Mouse (Mus musculus): ENCODE measurements at regions not wholly inside any gene's neighbourhood (a gene's known extent, or its start where the extent isn't known, plus 50 kb on each side); places are given as distances from the start of the nearest gene placed in this dataset.

DNA sequence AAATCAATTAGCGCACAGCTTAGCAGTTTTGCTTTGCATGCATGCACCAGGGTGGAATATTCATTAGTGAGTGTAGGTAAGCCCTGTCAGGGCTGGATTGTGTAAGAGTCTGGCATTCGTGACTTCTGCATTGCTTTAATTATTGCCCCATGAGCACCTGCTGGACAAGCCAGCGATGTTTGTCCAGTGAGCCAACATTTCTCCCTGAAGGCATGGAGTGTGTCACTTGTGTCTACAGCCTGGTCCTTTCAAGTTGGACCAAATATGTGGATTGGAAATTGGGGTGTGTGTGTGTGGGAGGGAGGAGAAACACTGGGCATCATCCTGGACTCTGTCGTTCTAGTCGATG, 115.9 kb downstream of the Evx1 start:
- DNase-seq (ENCODE audit: low spot score in 2 of 2), result no peak

DNA sequence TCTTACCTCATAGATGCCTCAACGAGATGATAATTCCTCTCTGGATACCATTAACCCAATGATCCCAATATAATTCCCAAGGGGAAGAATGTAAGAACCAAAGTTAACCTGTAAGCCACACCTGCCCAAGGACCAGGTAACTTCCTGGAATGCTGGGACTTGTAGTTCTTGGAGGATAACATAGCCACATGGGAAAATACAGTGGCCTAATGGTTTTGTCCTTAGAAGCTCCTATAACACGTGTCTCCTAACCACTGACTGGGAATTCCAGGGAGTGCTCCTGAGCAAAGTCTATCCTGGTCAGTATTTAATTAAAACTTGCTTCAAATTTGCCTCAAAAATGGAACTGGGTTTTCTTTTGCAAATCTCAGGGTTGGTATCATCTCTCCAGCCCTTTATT, 119.9 kb downstream of the Evx1 start:
- DNase-seq (ENCODE audit: low spot score in 2 of 2), result no peak

DNA sequence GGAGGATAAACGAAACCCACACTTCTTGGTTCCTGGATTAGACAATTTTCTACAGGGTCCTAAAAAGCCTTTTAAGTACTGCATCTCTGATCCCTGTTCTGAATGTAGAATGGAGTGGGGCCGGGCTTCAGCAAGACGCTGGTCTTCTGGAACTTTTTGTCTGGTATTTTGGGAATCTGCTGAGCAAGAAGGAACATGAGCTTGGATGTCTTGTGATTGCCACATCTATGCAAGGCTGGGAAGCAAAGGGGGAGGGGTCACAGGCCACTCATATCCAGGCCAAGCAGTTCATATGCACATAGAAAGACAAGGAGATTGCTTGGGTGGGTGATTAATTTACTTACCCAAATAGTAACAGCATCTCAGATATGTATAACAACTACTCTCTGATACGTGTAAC, 121.5 kb downstream of the Evx1 start:
- no peak for DNase-seq (ENCODE audit: low spot score in 2 of 2)

DNA sequence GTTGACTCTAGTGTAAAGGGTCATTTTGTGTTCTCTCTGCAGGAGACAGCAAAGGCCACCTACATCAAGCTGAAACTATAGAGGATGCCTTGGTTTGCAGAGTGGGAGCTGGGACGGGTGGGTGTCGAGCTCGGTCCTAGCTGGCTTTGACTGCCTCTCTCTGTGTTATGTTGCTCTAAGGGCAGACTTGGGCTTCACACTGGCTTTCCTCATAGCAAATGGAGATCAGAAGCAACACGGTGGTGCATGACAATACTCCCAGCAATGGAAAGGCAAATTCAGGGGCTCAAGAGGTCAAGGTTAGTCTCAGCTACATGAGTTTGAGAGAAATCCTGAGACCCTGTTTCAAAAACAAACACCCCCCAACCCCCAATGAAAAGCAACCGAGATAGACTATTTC, 122.1 kb downstream of the Evx1 start:
- no peak for DNase-seq (ENCODE audit: low spot score in 2 of 2)

DNA sequence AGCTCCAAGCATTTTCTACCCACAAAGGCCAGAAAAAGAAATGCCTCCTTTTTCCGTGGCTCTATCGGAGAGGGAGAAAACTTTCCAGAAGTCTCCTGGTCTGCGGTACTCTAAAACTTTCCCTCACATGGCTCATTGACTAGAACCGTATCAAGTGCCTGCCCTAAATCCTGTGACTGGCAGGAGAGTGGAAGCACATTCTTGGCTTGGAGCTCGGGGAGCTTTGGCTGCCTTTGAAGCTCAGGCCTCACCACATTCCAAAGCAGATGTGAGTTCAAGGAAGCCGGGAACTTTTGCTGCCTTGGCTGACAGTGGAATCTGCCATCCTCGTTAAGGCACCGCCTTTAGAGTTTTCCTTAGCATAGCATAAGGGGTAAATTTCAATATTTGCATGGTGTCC, 125.1 kb downstream of the Evx1 start:
- DNase-seq (ENCODE audit: low spot score in 2 of 2), result no peak

DNA sequence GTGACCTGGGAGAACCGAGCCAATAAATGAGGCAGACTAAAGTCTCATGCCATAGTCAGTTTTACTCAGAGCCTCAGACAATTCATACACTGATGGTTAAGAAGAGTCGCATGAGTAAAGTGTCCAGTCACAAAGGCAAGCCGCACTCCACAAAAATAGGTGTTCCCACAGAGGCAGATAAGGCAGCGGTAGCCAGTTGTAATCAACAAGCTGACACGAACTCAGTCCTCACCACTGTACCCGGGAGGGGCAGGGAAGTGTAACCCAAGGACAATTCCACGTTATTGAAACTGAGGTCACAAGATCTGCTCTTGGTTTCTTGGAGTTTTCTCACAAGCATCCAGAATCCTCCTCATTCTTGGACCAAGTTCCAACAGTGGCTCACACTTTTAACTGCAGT, 125.9 kb downstream of the Evx1 start:
- no peak for DNase-seq (ENCODE audit: low spot score in 2 of 2)

DNA sequence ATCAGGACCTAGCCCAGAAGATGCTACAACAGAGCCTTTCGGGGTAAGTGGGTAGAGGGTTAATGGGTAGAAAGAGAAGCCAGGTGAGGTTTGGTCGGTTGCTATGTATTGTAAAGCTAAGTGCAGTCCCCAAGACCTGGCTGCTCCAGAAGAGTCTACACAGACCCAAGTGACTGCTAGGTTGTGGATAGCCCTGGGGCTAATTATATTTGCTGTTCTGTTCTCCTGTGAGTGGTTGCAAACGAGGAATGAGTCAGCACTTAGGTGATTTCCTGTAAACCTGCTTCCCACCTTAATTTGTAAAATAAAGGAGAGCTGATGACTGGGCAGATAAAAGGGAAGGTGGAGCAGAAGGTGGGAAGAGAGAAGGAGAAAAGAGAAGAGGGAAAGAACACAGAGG, 126.9 kb downstream of the Evx1 start:
- DNase-seq (ENCODE audit: low spot score in 2 of 2), result no peak

DNA sequence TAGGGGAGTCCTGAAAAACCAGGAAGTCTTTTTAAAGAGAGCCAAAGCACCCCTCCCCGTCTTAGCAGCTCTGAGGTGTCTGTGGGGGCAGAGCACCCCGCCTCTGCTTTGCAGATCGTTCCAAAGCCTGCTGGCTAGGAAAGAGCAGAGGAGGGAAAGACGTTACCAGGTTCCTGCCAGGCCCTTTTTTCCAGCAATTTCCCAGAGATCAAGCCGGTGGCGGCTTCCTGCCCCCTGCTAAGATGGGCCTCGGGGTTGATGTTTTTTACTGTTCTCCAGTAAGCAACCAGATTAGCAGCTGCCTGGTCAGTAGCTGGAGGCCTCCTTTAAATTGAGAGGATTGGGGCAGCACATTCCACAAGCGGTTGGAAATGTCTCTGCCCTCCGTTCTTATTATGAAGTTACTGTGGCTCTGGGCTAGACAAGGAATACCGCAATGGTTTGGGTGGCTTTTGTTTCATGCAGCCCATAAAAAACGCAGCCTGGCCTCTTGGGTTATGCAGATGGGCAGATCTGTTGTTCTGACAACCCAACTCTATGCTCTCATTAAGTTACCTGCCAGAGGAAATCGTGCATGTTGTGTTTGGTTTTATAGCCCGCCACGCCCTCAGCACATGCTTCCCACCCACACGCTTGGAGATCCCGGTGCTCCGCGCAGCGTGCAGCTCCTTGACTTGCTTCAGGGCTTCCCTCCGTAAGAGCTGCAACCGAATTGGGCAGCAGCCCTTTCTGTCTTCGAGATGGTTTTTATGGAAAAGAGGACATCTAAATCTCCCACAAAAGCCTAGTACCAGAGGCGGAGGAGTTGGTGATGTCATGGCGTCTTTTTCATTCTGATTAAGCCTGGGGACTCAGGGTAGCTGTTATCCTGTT, 130.1 kb downstream of the Evx1 start:
- peak; percentile 48 to 56 for DNase-seq (ENCODE audit: low spot score in 2 of 2)

DNA sequence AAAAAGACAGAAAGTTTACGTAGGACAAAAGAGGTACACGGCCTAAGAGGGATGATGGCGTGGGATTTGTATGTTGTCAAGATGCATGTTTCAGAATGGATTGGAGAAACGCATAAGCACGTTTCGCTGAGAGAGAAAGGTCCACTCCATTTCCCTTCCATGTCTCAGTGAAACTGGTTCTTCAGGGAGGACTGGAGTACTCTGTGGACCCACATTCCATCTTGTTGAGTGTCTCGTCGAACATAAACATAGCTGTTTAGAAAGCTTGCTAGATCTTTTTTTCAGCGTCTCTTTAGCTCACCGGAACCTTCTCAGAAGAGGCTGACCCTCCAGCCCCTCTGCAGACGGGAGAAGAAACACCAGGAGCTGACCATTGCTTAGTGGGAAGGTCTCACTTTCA, 145.5 kb downstream of the Evx1 start:
- DNase-seq (ENCODE audit: low spot score in 2 of 2), result no peak

DNA sequence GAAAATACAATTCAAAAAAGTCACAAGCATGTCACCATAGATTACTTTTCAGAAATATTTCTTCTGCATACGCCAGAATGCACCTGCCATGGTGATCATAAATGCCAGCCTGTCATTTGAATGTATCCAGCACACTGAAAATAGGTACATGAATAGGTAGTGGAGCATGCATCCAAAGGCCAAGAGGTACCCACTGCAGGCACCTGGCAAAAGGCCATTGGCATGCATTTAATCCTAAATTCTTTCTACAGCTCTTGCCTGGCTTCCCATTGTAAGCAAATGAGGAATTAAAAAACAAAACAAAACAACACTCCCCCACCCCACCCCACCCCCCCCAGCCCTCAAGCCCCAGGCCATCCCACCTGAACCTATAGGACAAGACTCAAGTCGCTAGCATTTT, 147.9 kb downstream of the Evx1 start:
- DNase-seq (ENCODE audit: low spot score in 2 of 2), result no peak

DNA sequence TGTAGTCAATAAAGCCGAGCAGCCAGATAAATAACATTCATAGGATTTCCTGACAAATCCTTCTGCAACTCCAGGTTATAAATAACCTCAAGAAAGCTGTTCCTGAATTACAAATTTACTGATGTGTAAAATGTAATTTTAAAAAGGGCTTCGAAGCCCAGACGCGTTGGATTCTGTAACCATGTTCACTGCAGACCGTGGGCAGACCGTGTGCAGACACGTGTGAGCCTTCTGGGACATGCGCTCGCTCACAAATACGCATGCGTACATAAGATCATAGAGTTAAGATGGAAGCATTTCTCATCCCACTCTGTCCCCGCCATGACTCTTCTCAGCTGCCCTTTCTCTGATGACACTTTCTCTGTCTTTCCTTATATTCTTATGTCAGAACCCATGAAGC, 150.1 kb downstream of the Evx1 start:
- peak; percentile 40 to 75 for DNase-seq (ENCODE audit: low spot score in 2 of 2)

DNA sequence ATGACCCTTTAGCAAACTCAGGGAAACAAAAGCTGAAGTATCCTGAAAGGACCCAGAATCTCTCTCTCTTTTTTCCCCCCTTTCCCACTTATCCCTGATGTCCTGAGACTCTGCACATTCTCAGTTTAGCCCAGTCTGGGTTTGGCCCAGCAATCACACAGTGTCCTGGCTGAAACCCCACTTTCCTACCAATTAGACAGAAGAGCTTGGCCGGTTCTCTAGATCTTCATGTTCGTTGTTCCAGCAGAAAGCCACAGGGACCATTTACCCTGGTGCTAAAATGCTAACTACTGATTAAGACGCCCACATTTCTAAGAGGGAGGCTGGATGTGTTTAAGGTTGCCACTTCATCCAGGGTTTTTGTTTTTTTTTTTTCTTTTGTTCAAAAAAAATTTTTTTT, 151.3 kb downstream of the Evx1 start:
- no peak for DNase-seq (ENCODE audit: low spot score in 2 of 2)

DNA sequence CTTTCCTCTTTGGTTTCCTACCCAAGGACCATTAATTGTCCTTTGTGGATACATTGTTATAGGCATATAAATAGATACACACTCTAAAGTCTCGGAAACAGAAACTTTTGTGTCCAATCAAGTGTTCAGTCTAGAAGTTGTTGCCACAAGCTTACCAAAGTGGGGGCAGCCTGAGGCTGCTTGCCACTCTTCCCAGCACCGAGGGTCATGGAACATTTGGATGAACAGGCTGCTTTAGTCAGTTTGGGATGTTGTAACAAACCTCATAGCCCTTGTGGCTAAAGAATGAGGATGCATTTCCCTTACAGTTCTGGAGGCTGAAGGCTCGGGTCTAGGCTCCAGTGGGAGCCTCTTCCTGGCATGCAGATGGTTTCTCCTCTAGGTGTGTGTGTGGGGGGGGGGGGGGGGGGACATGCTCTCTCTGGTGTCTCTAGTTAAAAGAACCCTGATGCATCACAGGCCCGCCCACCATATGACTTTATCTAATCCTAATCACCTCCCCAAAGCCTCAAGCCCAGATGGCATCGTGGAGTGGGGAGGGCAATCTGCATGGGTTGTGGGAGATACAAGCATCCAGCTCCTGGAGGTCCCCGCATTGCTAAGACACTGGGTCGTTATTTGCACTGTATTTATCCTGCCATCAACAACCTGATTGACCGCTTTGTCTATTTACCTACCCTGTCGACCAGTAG, 152.7 kb downstream of the Evx1 start:
- no peak for DNase-seq (ENCODE audit: low spot score in 2 of 2)

DNA sequence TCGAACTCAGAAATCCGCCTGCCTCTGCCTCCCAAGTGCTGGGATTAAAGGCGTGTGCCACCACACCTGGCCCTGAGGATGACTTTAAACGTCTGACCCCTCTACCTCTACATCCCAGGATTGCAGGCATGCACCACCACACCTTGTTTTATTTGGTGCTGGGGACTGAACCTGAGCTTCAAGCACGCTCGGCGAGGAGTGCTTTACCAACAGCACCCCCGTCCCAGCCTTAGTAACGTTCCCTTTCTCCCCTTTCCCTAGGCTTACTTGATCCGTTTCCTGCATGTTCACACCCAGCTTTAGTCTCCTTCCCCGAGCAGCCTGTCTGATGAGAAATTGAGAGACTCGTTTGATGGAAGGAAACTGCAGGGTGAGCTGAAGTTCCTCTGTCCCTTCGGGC, 157.5 kb downstream of the Evx1 start:
- DNase-seq (ENCODE audit: low spot score in 2 of 2), result no peak

DNA sequence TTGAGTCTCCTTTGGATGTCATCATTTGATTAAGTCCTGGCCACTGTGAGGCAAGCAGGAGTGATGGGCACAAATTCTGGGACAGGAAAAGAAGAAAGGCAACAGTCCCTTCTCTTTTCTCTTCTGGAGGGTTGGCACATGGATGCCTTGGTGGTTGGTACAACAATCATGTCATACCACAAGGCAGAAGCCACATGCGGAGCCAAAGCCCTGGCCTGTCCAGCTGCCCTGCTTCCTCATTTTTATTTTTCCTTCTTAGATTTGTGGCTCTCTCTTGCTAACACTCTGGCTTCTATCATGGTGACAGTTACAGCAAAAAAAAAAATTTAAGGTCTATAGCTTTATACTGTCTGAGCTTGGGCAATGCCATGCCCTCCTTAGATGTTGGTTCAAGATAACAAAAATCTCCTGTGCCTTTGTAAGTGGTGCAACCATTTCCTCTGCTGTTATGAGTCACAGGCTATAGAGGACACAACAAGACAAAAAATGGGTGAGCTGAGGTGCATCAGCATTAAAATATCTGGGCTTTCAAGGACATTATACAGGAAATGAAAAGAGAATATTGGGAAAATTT, 158.2 kb downstream of the Evx1 start:
- DNase-seq (ENCODE audit: low spot score in 2 of 2), result no peak

DNA sequence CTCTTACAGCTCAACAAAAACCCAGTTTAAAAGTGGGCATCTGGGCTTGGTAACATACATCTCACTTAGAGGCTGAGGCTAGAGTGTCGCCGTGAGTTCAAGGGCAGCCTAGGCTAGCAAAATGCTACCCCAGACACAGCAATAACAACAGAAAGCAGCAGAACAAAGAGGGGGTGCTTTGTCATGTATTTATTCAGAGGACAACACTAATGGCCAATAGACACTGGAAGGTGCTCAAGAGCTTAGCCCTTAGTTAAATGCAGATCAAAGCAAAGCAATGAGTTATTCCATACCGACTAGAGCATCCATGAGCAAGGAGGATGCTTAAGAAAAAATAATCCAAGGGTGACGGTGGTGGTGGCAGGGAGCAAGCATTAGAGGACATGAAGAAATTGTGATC, 158.7 kb downstream of the Evx1 start:
- DNase-seq (ENCODE audit: low spot score in 2 of 2), result no peak

DNA sequence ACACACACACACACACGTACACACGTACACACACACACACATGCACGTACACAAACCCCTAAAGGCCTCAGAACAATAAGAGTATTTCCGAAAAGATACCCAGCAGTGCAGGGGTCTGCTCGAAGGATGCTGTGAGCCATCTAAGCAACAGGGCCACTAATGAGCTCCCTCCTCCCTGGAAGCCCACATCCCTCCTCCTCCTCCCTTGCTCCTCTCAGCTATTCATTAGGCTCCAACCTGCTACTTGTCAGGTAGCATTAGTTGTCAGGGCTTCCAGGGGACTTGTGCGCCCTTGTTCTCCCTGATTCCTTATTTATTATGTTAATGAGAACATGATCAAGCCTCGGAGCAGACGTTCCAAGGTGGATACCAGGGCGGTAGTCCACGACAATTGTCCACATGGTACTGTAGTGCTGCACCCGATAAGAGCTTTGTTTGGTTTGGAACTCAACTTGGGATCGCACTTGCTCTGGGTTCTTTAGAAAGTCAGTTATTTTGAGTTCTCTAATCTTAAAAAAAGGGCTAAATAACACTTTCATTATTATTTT, 159.8 kb downstream of the Evx1 start:
- DNase-seq (ENCODE audit: low spot score in 2 of 2), result no peak

DNA sequence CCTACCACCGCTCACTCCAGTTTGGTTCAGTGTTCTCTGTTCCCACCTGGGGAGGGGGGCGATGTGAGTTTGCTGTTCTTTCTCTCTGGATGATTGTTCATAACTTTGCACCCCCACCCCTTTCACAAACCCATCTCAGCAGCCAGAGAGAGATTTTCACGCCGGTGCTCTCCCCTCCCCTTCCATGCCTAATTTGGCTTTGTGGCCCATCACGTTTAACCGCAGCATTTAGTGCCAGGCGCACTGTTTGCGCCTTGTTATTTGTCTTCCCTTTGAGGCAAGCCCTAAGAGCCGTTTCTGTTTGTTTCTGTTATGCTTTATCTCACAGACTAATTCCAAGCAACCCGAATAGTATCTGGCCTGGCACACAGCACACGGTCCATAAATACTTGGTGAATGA, 160.6 kb downstream of the Evx1 start:
- DNase-seq (ENCODE audit: low spot score in 2 of 2), result no peak

DNA sequence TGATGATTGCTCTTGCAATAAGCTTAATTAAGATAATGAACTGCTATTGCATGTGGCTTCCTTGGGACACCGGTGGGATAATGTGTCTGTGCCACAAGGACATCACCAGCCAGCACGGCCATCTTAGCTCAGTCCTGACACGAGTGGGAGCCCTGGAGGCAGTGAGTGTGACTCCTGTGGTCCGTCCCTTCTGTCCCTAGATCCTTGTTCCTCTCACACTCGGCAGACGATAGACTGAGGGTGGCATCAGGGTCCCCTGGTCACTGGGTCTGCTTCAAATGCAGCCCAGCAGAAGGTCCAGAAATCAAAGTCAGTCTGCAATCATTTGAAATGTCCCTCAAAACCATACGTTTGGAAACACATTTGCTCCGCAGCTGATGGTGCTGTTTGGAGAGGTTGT, 162.4 kb downstream of the Evx1 start:
- no peak for DNase-seq (ENCODE audit: low spot score in 2 of 2)

DNA sequence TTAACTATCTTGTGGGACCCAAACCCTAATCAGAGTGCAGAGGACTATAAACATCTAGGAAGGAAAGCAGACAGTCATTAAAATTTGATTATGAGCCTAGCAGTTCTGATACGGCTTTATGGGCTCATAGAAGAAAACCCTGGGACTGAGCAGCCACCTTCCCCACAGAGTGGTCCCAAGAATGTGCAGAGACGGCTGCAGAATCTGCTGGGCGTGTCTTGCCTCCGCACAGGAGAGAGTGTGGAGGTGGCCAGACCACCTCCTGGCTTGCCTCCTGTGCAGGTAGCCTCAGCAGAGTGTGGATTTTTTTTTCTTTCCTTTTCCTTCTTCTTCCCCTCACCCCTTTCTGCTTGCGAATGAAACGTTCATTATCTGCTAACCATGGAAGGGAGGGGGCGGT, 163.3 kb downstream of the Hibadh start:
- DNase-seq (ENCODE audit: low spot score in 2 of 2), result no peak

DNA sequence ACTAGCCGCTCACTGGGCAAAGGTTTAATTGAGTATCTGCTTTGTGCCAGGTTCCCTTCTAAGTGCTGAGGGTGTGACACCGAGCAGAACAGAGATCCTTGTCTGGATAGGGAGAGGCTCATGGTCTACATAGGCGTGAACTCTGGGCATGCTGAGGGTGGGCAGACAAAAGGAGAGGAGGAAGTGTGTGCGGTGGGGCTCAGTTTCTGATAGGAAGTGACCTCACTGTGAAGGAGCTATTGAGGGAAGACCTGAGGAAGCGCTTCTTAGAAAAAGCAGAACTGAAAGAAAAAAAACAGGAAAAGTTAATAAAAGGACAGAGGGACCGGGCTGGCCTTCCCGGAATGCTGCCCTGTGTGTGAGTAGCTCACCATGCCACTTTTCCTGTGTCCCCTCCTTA, 162.8 kb downstream of the Hibadh start:
- no peak for DNase-seq (ENCODE audit: low spot score in 2 of 2)

DNA sequence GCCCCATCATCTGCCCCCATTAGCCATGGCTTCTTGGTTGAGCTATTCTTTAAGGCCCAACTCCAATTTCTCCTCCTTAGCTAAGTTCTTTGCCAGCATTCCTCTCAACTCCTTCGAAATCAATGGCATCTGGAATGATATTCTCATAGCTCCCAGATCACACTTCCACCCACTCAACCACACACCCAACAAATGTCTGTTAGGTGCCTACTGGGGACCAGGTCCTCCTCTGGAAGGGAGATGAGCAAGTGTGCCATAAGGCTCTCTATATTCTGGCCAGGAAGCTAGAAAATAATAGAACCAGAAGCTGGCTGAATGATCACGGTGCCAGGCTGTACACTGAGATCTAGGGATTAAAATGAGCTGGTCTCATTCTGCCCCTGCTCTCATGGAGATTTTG, 161.6 kb downstream of the Hibadh start:
- DNase-seq (ENCODE audit: low spot score in 2 of 2), result peak in 1 of 2 experiments; percentile 11

DNA sequence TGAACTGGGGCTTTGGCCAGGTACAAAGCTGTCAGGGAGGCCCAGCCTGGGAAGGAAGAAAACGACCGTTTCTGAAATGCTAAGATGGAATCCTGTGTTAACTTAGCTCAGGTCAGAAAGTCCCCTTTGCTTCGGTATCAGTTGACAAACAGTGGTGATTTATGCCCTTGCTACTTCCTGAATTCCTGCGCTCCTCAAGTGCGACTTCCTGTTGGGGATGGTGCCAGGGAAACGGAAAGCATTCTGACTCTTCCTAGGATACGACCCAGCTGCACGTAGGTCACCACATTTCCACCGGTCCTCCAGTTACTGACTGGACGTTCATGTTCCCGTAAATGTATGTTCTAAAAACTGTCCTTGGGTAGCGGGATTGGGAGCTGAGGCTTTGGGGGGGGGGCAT, 161.0 kb downstream of the Hibadh start:
- DNase-seq (ENCODE audit: low spot score in 2 of 2), result no peak

Data from frontal cortex, postnatal 36 days (tissue).